Mouse (Mus musculus): ENCODE data around the gene Cox7a1.
"Not testable (repeated sequence)": the region's sequence is repeated elsewhere in the genome, so short reads cannot be mapped to it uniquely, and the experiment has no call there.

The Cox7a1 gene

GRCm38 (mm10) chr7:30183879-30184289 lies at the start of gene Cox7a1:
TSS of gene Cox7a1 (plus strand) at chr7:30184144.
- peak; percentile 83 for DNase-seq (ENCODE audit: low read depth, low spot score)

- no peak for DNase-seq (ENCODE audit: low read depth, low spot score)
Measured at GRCm38 (mm10) chr7:30136826-30137225, 47.1 kb upstream of the Cox7a1 start.

- no peak for DNase-seq (ENCODE audit: low read depth, low spot score)
Measured at GRCm38 (mm10) chr7:30143170-30143554, 40.8 kb upstream of the Cox7a1 start.

- no peak for DNase-seq (ENCODE audit: low read depth, low spot score)
Measured at GRCm38 (mm10) chr7:30143555-30144209, 40.3 kb upstream of the Cox7a1 start.

GRCm38 (mm10) chr7:30147011-30147410 lies 36.9 kb upstream of the Cox7a1 start:
- no peak for DNase-seq (ENCODE audit: low read depth, low spot score)

GRCm38 (mm10) chr7:30154040-30154439 lies 29.9 kb upstream of the Cox7a1 start:
- DNase-seq (ENCODE audit: low read depth, low spot score): no peak

GRCm38 (mm10) chr7:30155507-30155906 lies 28.4 kb upstream of the Cox7a1 start:
- no peak for DNase-seq (ENCODE audit: low read depth, low spot score)

GRCm38 (mm10) chr7:30163113-30163512 lies 20.8 kb upstream of the Cox7a1 start:
- DNase-seq (ENCODE audit: low read depth, low spot score): no peak

GRCm38 (mm10) chr7:30164745-30165144 lies 19.2 kb upstream of the Cox7a1 start:
- DNase-seq (ENCODE audit: low read depth, low spot score): no peak

GRCm38 (mm10) chr7:30168914-30169582 lies 14.9 kb upstream of the Cox7a1 start:
- DNase-seq (ENCODE audit: low read depth, low spot score): no peak

GRCm38 (mm10) chr7:30169583-30170282 lies 14.2 kb upstream of the Cox7a1 start, which contains the start of gene Zfp146:
TSS of gene Zfp146 (minus strand) at chr7:30169750.
- peak; percentile 88 for DNase-seq (ENCODE audit: low read depth, low spot score)

GRCm38 (mm10) chr7:30170283-30170951 lies 13.5 kb upstream of the Cox7a1 start:
- DNase-seq (ENCODE audit: low read depth, low spot score): no peak

GRCm38 (mm10) chr7:30176474-30176873 lies 7.5 kb upstream of the Cox7a1 start:
- DNase-seq (ENCODE audit: low read depth, low spot score): no peak

GRCm38 (mm10) chr7:30178256-30178655 lies 5.7 kb upstream of the Cox7a1 start:
- DNase-seq (ENCODE audit: low read depth, low spot score): no peak

GRCm38 (mm10) chr7:30181308-30181707 lies 2.6 kb upstream of the Cox7a1 start:
- DNase-seq (ENCODE audit: low read depth, low spot score): peak; percentile 56

GRCm38 (mm10) chr7:30181929-30182328 lies 2.0 kb upstream of the Cox7a1 start:
- DNase-seq (ENCODE audit: low read depth, low spot score): not testable (repeated sequence)

- not testable (repeated sequence) for DNase-seq (ENCODE audit: low read depth, low spot score)
Measured at GRCm38 (mm10) chr7:30183189-30183588, 755 bp upstream of the Cox7a1 start.

GRCm38 (mm10) chr7:30184641-30185348 lies 851 bp downstream of the Cox7a1 start:
- DNase-seq (ENCODE audit: low read depth, low spot score): no peak

GRCm38 (mm10) chr7:30188344-30189115 lies 4.6 kb downstream of the Cox7a1 start:
- DNase-seq (ENCODE audit: low read depth, low spot score): no peak

GRCm38 (mm10) chr7:30189116-30189491 lies 5.2 kb downstream of the Cox7a1 start:
- no peak for DNase-seq (ENCODE audit: low read depth, low spot score)

GRCm38 (mm10) chr7:30192088-30192487 lies 8.1 kb downstream of the Cox7a1 start:
- DNase-seq (ENCODE audit: low read depth, low spot score): no peak
